Mouse (Mus musculus): Measurements from ENCODE around the gene Gse1. TPM values are rescaled to one million over a fixed set of nuclear protein-coding genes. Genes with fewer than 3 reads are reported as not detected.

The Gse1 gene
- polyA plus RNA-seq, 1 experiment = 45.8 TPM

DNA sequence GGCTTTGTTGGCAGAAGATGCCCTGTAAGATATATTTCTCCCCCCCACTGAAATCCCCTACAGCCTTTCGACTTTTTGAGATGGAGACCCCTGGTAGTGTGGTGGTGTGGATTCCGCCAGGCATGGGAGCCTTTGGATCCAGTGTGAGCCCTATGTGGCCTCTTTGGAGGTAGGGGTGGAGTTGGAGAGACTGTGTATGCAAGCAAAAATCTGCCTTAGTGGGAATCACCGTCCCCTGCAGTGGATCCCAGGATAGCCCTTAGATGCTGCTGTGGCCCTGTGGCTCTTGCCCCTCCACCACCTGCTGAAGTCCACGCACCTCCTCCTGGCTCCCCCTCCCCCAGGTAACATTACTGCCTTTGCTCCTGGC, 196.6 kb downstream of the Gse1 start:
- TF ChIP-seq POLR2A (IDR thresholded peaks at IDR 0.05; ENCODE audit: borderline replicate concordance, control insufficient read depth, low read depth, low read length) (no peak), CTCF (IDR thresholded peaks at IDR 0.05; ENCODE audit: control insufficient read depth, insufficient read depth, low read length) (no peak)
- no peak overlapping the region for H3K4me3 ChIP-seq (replicated peaks; ENCODE audit: control insufficient read depth, low read depth, low read length)
- WGBS = 85% methylated on average over 4 of the region's 4 CpGs
- peaks cover 4% of the 10 kb centered on the region for H3K4me1 ChIP-seq (ENCODE audit: control insufficient read depth, insufficient read depth, low read length)
- H3K27ac ChIP-seq (ENCODE audit: control insufficient read depth, insufficient read depth, low read depth, low read length, poor library complexity) = no peak overlapping the region

- Histone ChIP-seq H3K4me1 (ENCODE audit: control insufficient read depth, insufficient read depth, low read length) (peaks cover 4% of the 10 kb centered on the region), H3K4me3 (replicated peaks; ENCODE audit: control insufficient read depth, low read depth, low read length) (no peak overlapping the region), H3K27ac (ENCODE audit: control insufficient read depth, insufficient read depth, low read depth, low read length, poor library complexity) (no peak overlapping the region)
- no peak for TF ChIP-seq CTCF (IDR thresholded peaks at IDR 0.05; ENCODE audit: control insufficient read depth, insufficient read depth, low read length)
- no peak for TF ChIP-seq POLR2A (IDR thresholded peaks at IDR 0.05; ENCODE audit: borderline replicate concordance, control insufficient read depth, low read depth, low read length)
- WGBS = 63% methylated on average over 8 of the region's 8 CpGs
These were observed 197.1 kb downstream of the Gse1 start for GRCm38 (mm10) chr8:120425199-120425941.

DNA sequence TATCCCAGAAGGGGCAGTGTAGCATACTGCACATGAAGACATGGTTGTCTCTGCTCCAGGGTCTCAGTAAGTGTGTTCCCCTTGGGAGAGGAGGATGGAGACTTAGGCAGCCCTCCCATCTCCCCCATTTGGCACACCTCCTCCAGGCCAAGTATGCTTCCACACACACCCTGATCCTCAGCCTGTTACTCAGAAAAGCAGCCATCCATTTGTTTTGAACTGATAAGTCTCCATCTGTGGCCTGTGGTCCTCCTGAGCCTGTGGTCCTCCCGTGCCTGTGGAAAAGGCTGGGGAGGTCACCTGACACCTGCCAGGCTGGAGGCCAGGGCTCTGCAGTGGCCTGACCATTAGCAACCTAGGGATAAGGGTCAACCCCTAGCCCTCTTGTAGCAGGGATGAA, 197.8 kb downstream of the Gse1 start:
- Histone ChIP-seq H3K4me3 (replicated peaks; ENCODE audit: control insufficient read depth, low read depth, low read length) (no peak overlapping the region), H3K27ac (ENCODE audit: control insufficient read depth, insufficient read depth, low read depth, low read length, poor library complexity) (no peak overlapping the region), H3K4me1 (ENCODE audit: control insufficient read depth, insufficient read depth, low read length) (peaks cover 4% of the 10 kb centered on the region)
- 56% methylated on average over 1 of the region's 1 CpGs for WGBS
- TF ChIP-seq CTCF (IDR thresholded peaks at IDR 0.05; ENCODE audit: control insufficient read depth, insufficient read depth, low read length) = no peak
- no peak for TF ChIP-seq POLR2A (IDR thresholded peaks at IDR 0.05; ENCODE audit: borderline replicate concordance, control insufficient read depth, low read depth, low read length)

- H3K4me3 ChIP-seq (replicated peaks; ENCODE audit: control insufficient read depth, low read depth, low read length) = no peak overlapping the region
- WGBS = 36% methylated on average over 20 of the region's 20 CpGs
- peaks cover 4% of the 10 kb centered on the region for H3K4me1 ChIP-seq (ENCODE audit: control insufficient read depth, insufficient read depth, low read length)
- TF ChIP-seq POLR2A (IDR thresholded peaks at IDR 0.05; ENCODE audit: borderline replicate concordance, control insufficient read depth, low read depth, low read length) (no peak), CTCF (IDR thresholded peaks at IDR 0.05; ENCODE audit: control insufficient read depth, insufficient read depth, low read length) (no peak)
- H3K27ac ChIP-seq (ENCODE audit: control insufficient read depth, insufficient read depth, low read depth, low read length, poor library complexity) = no peak overlapping the region; the same call in 1 of the 2 replicates
These were observed 198.5 kb downstream of the Gse1 start for GRCm38 (mm10) chr8:120426622-120427385.

DNA sequence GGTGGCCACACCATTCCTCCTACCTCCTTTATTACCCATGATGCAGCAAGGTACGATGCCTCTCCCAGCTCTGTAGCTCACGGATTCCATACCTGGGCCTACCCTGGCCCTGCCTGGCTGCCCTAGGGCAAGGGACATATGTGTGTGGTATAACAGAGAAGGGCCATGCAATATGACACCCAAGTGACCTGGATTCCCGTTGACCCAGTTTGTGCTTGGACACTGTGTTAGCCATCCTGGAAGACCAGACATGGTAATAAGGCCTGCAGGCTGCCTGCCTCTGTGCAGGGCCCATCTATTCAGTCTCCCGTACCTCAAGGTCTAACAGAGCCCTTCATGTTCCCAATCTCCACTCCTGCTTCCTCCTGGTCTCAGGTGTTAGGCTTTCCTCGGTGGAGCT, 200.2 kb downstream of the Gse1 start:
- H3K4me1 ChIP-seq (ENCODE audit: control insufficient read depth, insufficient read depth, low read length) = peaks cover 4% of the 10 kb centered on the region
- no peak overlapping the region for H3K27ac ChIP-seq (ENCODE audit: control insufficient read depth, insufficient read depth, low read depth, low read length, poor library complexity)
- no peak overlapping the region for H3K4me3 ChIP-seq (replicated peaks; ENCODE audit: control insufficient read depth, low read depth, low read length)
- 90% methylated on average over 5 of the region's 5 CpGs for WGBS
- TF ChIP-seq CTCF (IDR thresholded peaks at IDR 0.05; ENCODE audit: control insufficient read depth, insufficient read depth, low read length) (no peak), POLR2A (IDR thresholded peaks at IDR 0.05; ENCODE audit: borderline replicate concordance, control insufficient read depth, low read depth, low read length) (no peak)

- peaks cover 4% of the 10 kb centered on the region for H3K4me1 ChIP-seq (ENCODE audit: control insufficient read depth, insufficient read depth, low read length)
- H3K4me3 ChIP-seq (replicated peaks; ENCODE audit: control insufficient read depth, low read depth, low read length) = no peak overlapping the region
- TF ChIP-seq POLR2A (IDR thresholded peaks at IDR 0.05; ENCODE audit: borderline replicate concordance, control insufficient read depth, low read depth, low read length) = no peak
- TF ChIP-seq CTCF (IDR thresholded peaks at IDR 0.05; ENCODE audit: control insufficient read depth, insufficient read depth, low read length) = no peak
- no peak overlapping the region for H3K27ac ChIP-seq (ENCODE audit: control insufficient read depth, insufficient read depth, low read depth, low read length, poor library complexity)
- 90% methylated on average over 1 of the region's 1 CpGs for WGBS
These were observed 200.9 kb downstream of the Gse1 start for GRCm38 (mm10) chr8:120429116-120429515.

DNA sequence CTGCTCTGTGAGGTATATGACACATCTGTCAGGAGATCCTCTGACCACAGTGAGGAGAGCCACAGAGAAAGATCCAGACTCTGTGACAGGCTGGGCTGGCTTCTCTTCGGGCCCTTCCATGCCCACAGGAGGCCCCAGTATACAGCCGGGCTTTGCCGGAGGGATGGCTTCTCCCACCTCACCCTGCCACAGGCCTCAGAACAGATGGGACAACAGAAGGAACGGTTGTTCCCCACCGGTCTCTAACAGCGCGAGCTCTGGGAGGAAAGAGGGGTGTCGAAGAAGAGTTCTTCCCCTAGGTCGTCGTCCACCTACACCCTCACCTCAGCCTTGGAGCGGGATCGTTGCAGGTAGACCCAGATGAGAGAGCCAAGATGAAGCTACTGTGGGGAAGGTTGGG, 202.8 kb downstream of the Gse1 start:
- no peak overlapping the region for H3K27ac ChIP-seq (ENCODE audit: control insufficient read depth, insufficient read depth, low read depth, low read length, poor library complexity)
- TF ChIP-seq POLR2A (IDR thresholded peaks at IDR 0.05; ENCODE audit: borderline replicate concordance, control insufficient read depth, low read depth, low read length) = no peak
- TF ChIP-seq CTCF (IDR thresholded peaks at IDR 0.05; ENCODE audit: control insufficient read depth, insufficient read depth, low read length) = no peak
- WGBS = 89% methylated on average over 12 of the region's 12 CpGs
- no peak overlapping the region for H3K4me3 ChIP-seq (replicated peaks; ENCODE audit: control insufficient read depth, low read depth, low read length)
- peaks cover 7% of the 10 kb centered on the region for H3K4me1 ChIP-seq (ENCODE audit: control insufficient read depth, insufficient read depth, low read length)

GRCm38 (mm10) chr8:120432438-120432837, 204.2 kb downstream of the Gse1 start:
- 77% methylated on average over 7 of the region's 7 CpGs for WGBS
- H3K27ac ChIP-seq (ENCODE audit: control insufficient read depth, insufficient read depth, low read depth, low read length, poor library complexity) = no peak overlapping the region
- H3K4me3 ChIP-seq (replicated peaks; ENCODE audit: control insufficient read depth, low read depth, low read length) = no peak overlapping the region
- peaks cover 7% of the 10 kb centered on the region for H3K4me1 ChIP-seq (ENCODE audit: control insufficient read depth, insufficient read depth, low read length)
- TF ChIP-seq POLR2A (IDR thresholded peaks at IDR 0.05; ENCODE audit: borderline replicate concordance, control insufficient read depth, low read depth, low read length) = no peak
- no peak for TF ChIP-seq CTCF (IDR thresholded peaks at IDR 0.05; ENCODE audit: control insufficient read depth, insufficient read depth, low read length)
